Mouse (Mus musculus): Measurements from ENCODE around the gene Mab21l2. TPM values are rescaled to one million over a fixed set of nuclear protein-coding genes. Genes with fewer than 3 reads are reported as not detected.

The Mab21l2 gene
- polyA plus RNA-seq (2015; fragmentation: Nextera tagmentation; extraction: Ambion mirVana) = 0.26 and 0.38 TPM in 2 replicates

GRCm38 (mm10) chr3:86548091-86549015, at the start of gene Mab21l2:
Mab21l2 (minus strand) TSS chr3:86548629.
- Histone ChIP-seq H3K27me3 (peaks cover 67% of the 10 kb centered on the region), H3K36me3 (replicated peaks) (no peaks in the 10 kb centered on the region), H3K27ac (replicated peaks) (no peak within 1 kb of the TSS), H3K4me2 (peak within 1 kb of the TSS; percentile 58), H3K9ac (no peak within 1 kb of the TSS), H3K4me1 (replicated peaks) (peaks cover 18% of the 10 kb centered on the region), H3K9me3 (replicated peaks) (no peaks in the 10 kb centered on the region), H3K4me3 (replicated peaks) (peak within 1 kb of the TSS; percentile 40)
- no peak for ATAC-seq (ENCODE audit: insufficient read depth)
- 3% methylated on average over 25 of the region's 25 CpGs for WGBS (ENCODE audit: insufficient replicate concordance)

GRCm38 (mm10) chr3:86575312-86575711, 26.9 kb upstream of the Mab21l2 start:
- Histone ChIP-seq H3K36me3 (replicated peaks) (no peaks in the 10 kb centered on the region), H3K9ac (no peak overlapping the region), H3K4me1 (replicated peaks) (0 out of 2 replicates have a peak, but pooled peaks cover 2% of the 10 kb centered on the region), H3K4me2 (no peak overlapping the region), H3K4me3 (replicated peaks) (no peak overlapping the region), H3K9me3 (replicated peaks) (no peaks in the 10 kb centered on the region), H3K27ac (replicated peaks) (no peak overlapping the region), H3K27me3 (no peaks in the 10 kb centered on the region)
- ATAC-seq (ENCODE audit: insufficient read depth) = no peak

GRCm38 (mm10) chr3:86572519-86573244, 24.3 kb upstream of the Mab21l2 start:
- H3K4me1 ChIP-seq (replicated peaks) = 0 out of 2 replicates have a peak, but pooled peaks cover 2% of the 10 kb centered on the region
- 72% methylated on average over 3 of the region's 3 CpGs for WGBS (ENCODE audit: insufficient replicate concordance)
- no peaks in the 10 kb centered on the region for H3K27me3 ChIP-seq
- H3K9me3 ChIP-seq (replicated peaks) = no peaks in the 10 kb centered on the region
- ATAC-seq (ENCODE audit: insufficient read depth) = no peak
- H3K4me2 ChIP-seq = no peak overlapping the region
- H3K36me3 ChIP-seq (replicated peaks) = no peaks in the 10 kb centered on the region
- no peak overlapping the region for H3K4me3 ChIP-seq (replicated peaks)
- H3K9ac ChIP-seq = no peak overlapping the region
- H3K27ac ChIP-seq (replicated peaks) = no peak overlapping the region

GRCm38 (mm10) chr3:86571518-86571917, 23.1 kb upstream of the Mab21l2 start:
- 62% methylated on average over 4 of the region's 4 CpGs for WGBS (ENCODE audit: insufficient replicate concordance)
- ATAC-seq (ENCODE audit: insufficient read depth) = no peak
- Histone ChIP-seq H3K9me3 (replicated peaks) (no peaks in the 10 kb centered on the region), H3K27ac (replicated peaks) (no peak overlapping the region), H3K36me3 (replicated peaks) (no peaks in the 10 kb centered on the region), H3K9ac (no peak overlapping the region), H3K4me2 (no peak overlapping the region), H3K4me3 (replicated peaks) (no peak overlapping the region), H3K27me3 (no peaks in the 10 kb centered on the region), H3K4me1 (replicated peaks) (0 out of 2 replicates have a peak, but pooled peaks cover 2% of the 10 kb centered on the region)

DNA sequence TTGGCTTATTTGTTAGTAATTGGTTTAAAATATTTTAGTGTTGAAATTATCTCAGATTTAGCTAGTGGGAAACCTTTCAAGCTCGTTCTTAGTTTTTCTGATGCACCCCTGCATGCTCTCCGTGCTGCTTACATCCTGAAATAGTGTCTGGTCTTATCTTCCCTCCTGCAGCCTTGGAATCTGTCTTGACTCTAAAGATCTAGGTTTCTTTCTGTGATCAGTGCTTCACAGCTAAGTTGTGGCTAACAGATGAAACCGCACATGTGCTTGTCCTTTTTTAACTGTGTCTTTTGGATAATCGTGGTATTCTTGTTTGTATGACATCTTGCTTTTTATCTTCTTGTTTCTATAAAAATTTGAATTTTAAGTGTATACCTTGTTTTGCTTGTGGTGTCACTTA, 18.9 kb upstream of the Mab21l2 start:
- no peak for ATAC-seq (ENCODE audit: insufficient read depth)
- H3K4me3 ChIP-seq (replicated peaks) = no peak overlapping the region
- no peak overlapping the region for H3K4me2 ChIP-seq
- no peak overlapping the region for H3K9ac ChIP-seq
- no peaks in the 10 kb centered on the region for H3K27me3 ChIP-seq
- H3K9me3 ChIP-seq (replicated peaks) = no peaks in the 10 kb centered on the region
- WGBS (ENCODE audit: insufficient replicate concordance) = 19% methylated on average over 4 of the region's 4 CpGs
- no peak overlapping the region for H3K27ac ChIP-seq (replicated peaks)
- no peaks in the 10 kb centered on the region; the same call in 1 of the 2 replicates for H3K4me1 ChIP-seq (replicated peaks)
- H3K36me3 ChIP-seq (replicated peaks) = no peaks in the 10 kb centered on the region

DNA sequence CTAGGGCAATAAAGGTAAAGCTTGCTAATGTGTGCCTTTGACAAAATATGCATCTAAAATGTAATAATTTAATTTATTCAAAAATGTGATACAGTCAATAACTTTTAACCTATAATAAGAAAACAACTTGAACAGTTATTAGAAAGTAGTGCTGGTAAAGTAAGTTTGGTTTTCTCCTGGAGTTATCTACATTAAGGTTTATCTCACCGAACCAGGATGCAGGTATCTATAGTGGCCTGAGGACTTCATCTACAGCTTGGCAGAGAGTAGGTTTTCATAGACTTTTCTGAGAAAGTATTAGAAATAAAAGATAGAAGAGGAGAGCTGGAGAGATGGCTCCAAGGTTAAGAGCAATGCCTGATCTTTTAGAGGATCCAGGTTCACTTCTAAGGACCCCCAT, 13.0 kb upstream of the Mab21l2 start:
- H3K27ac ChIP-seq (replicated peaks) = no peak overlapping the region
- no peaks in the 10 kb centered on the region for H3K9me3 ChIP-seq (replicated peaks)
- H3K4me3 ChIP-seq (replicated peaks) = no peak overlapping the region
- H3K9ac ChIP-seq = no peak overlapping the region
- peaks cover 22% of the 10 kb centered on the region for H3K4me1 ChIP-seq (replicated peaks)
- ATAC-seq (ENCODE audit: insufficient read depth) = peak; percentile 88
- H3K27me3 ChIP-seq = no peaks in the 10 kb centered on the region
- H3K4me2 ChIP-seq = peak overlapping the region; percentile 21; the same call in 1 of the 2 replicates
- no peaks in the 10 kb centered on the region for H3K36me3 ChIP-seq (replicated peaks)
- 35% methylated on average over 1 of the region's 1 CpGs for WGBS (ENCODE audit: insufficient replicate concordance)

- Histone ChIP-seq H3K27me3 (no peaks in the 10 kb centered on the region), H3K4me2 (no peak overlapping the region), H3K4me1 (replicated peaks) (peaks cover 22% of the 10 kb centered on the region), H3K9ac (no peak overlapping the region), H3K4me3 (replicated peaks) (no peak overlapping the region), H3K9me3 (replicated peaks) (no peaks in the 10 kb centered on the region), H3K27ac (replicated peaks) (no peak overlapping the region; the same call in 1 of the 2 replicates), H3K36me3 (replicated peaks) (no peaks in the 10 kb centered on the region)
- 38% methylated on average over 1 of the region's 1 CpGs for WGBS (ENCODE audit: insufficient replicate concordance)
- peak; percentile 93 for ATAC-seq (ENCODE audit: insufficient read depth)
These were observed 12.6 kb upstream of the Mab21l2 start for GRCm38 (mm10) chr3:86561023-86561344.

GRCm38 (mm10) chr3:86560281-86561022, 12.0 kb upstream of the Mab21l2 start:
- Histone ChIP-seq H3K9ac (no peak overlapping the region), H3K27me3 (no peaks in the 10 kb centered on the region), H3K9me3 (replicated peaks) (no peaks in the 10 kb centered on the region), H3K27ac (replicated peaks) (no peak overlapping the region), H3K4me1 (replicated peaks) (peaks cover 22% of the 10 kb centered on the region), H3K4me2 (no peak overlapping the region), H3K4me3 (replicated peaks) (no peak overlapping the region), H3K36me3 (replicated peaks) (no peaks in the 10 kb centered on the region)
- 63% methylated on average over 4 of the region's 4 CpGs for WGBS (ENCODE audit: insufficient replicate concordance)
- ATAC-seq (ENCODE audit: insufficient read depth) = no peak; the same call in 1 of the 2 replicates

DNA sequence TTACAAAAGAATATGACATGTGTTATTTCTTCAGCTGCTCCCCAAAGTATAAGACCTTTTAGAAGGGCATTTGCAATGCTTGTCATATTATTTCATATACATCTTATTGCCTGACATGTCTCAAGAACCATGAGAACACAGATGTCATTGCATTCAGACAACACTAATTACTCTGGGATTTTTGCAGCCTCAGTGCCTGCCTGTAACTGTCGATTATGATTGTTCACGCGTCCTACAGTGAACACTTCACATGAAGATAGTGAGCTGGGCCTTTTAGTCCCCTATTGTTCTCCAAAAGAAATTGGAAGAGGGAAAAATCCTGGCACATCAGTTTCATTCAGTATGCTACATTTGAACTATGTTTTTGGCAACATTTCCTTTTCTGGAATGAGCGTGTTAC, 11.2 kb upstream of the Mab21l2 start:
- Histone ChIP-seq H3K36me3 (replicated peaks) (no peaks in the 10 kb centered on the region), H3K4me1 (replicated peaks) (peaks cover 22% of the 10 kb centered on the region), H3K4me2 (no peak overlapping the region), H3K9me3 (replicated peaks) (no peaks in the 10 kb centered on the region), H3K27ac (replicated peaks) (no peak overlapping the region), H3K9ac (no peak overlapping the region), H3K4me3 (replicated peaks) (no peak overlapping the region), H3K27me3 (no peaks in the 10 kb centered on the region)
- ATAC-seq (ENCODE audit: insufficient read depth) = no peak
- WGBS (ENCODE audit: insufficient replicate concordance) = 83% methylated on average over 4 of the region's 4 CpGs

DNA sequence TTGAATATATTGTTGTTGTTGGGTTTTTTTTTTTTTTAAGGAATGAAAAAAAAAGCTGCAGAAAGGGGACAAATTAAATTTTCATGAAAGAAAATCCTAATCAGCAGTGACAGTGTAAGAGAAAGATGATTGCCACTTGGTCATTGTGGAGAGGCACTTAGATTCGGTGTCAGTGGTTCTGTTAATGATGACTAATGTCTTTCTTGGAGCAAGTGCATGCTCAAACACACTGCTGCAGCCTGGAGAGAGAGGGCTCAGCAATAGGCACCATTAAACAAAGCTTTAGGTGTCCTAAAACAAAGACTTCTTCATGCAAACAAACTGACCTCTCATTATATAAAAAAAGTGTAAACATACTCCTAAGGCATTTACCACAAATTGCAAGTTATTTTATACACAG, 10.5 kb upstream of the Mab21l2 start:
- Histone ChIP-seq H3K4me3 (replicated peaks) (no peak overlapping the region), H3K9ac (no peak overlapping the region), H3K4me1 (replicated peaks) (peaks cover 22% of the 10 kb centered on the region), H3K36me3 (replicated peaks) (no peaks in the 10 kb centered on the region), H3K27me3 (no peaks in the 10 kb centered on the region), H3K4me2 (no peak overlapping the region), H3K9me3 (replicated peaks) (no peaks in the 10 kb centered on the region), H3K27ac (replicated peaks) (no peak overlapping the region)
- ATAC-seq (ENCODE audit: insufficient read depth) = no peak
- 33% methylated on average over 1 of the region's 1 CpGs for WGBS (ENCODE audit: insufficient replicate concordance)

GRCm38 (mm10) chr3:86552170-86552569, 3.7 kb upstream of the Mab21l2 start:
- ATAC-seq (ENCODE audit: insufficient read depth) = no peak
- no peak overlapping the region for H3K4me2 ChIP-seq
- H3K27ac ChIP-seq (replicated peaks) = no peak overlapping the region
- 68% methylated on average over 5 of the region's 5 CpGs for WGBS (ENCODE audit: insufficient replicate concordance)
- peaks cover 16% of the 10 kb centered on the region for H3K4me1 ChIP-seq (replicated peaks)
- H3K36me3 ChIP-seq (replicated peaks) = no peaks in the 10 kb centered on the region
- no peak overlapping the region for H3K9ac ChIP-seq
- H3K27me3 ChIP-seq = peaks cover 49% of the 10 kb centered on the region
- H3K4me3 ChIP-seq (replicated peaks) = no peak overlapping the region
- H3K9me3 ChIP-seq (replicated peaks) = no peaks in the 10 kb centered on the region
